8 mouse cellular contexts compared by ENCODE assay signal in genomic region chr17:71551350-71551749, GRCm38 (mm10). TPM values are rescaled to one million over a fixed set of nuclear protein-coding genes. Genes with fewer than 3 reads are reported as not detected.
DNase-seq lines count a peak whose midpoint lies in the region; ATAC-seq and TF ChIP-seq lines count a peak whose summit lies in the region.

No protein-coding gene starts in this region.

- peak overlapping the region; percentile 100 for H3K4me2 ChIP-seq in heart, postnatal 0 days (ENCODE audit: low read depth, low read length)
- H3K4me2 ChIP-seq in hindbrain, embryonic 11.5 days (replicated peaks; ENCODE audit: low read depth, low read length): peak overlapping the region; percentile 98
- peak overlapping the region; percentile 98 for H3K4me2 ChIP-seq in midbrain, embryonic 12.5 days (replicated peaks)

- DNase-seq in heart, postnatal 0 days (ENCODE audit: low spot score): no peak
- no peak for DNase-seq in heart, adult 18-20 months
- DNase-seq in MEL-GATA-1-ER (ENCODE audit: extremely low read depth, low read depth): peak; percentile 45
- DNase-seq in hindbrain, embryonic 11.5 days (ENCODE audit: low spot score): no peak
- DNase-seq in layer of hippocampus, postnatal 25 days (ENCODE audit: extremely low spot score in 1 of 2, low spot score in 1 of 2): no peak
- no peak for DNase-seq in cerebellum, adult 8-10 months
- DNase-seq in layer of hippocampus, postnatal 36 days: no peak

- no peak for TF ChIP-seq CTCF in heart, postnatal 0 days (IDR thresholded peaks at IDR 0.05; ENCODE audit: low read depth)

- H3K36me3 ChIP-seq in heart, postnatal 0 days (replicated peaks; ENCODE audit: control insufficient read depth, insufficient read depth, low read length): no peaks in the 10 kb centered on the region
- no peaks in the 10 kb centered on the region for H3K36me3 ChIP-seq in hindbrain, embryonic 11.5 days (ENCODE audit: control insufficient read depth, insufficient read depth, low read length)
- no peaks in the 10 kb centered on the region for H3K36me3 ChIP-seq in midbrain, embryonic 12.5 days

- WGBS in heart, postnatal 0 days: 6% methylated on average over 6 of the region's 6 CpGs
- 8% methylated on average over 6 of the region's 6 CpGs for WGBS in hindbrain, embryonic 11.5 days
- 12% methylated on average over 4 of the region's 6 CpGs for WGBS in midbrain, embryonic 12.5 days

- no peaks in the 10 kb centered on the region for H3K9me3 ChIP-seq in heart, postnatal 0 days (replicated peaks; ENCODE audit: control insufficient read depth, low read length)
- H3K9me3 ChIP-seq in hindbrain, embryonic 11.5 days (ENCODE audit: control insufficient read depth, low read length): no peaks in the 10 kb centered on the region
- H3K9me3 ChIP-seq in midbrain, embryonic 12.5 days: no peaks in the 10 kb centered on the region

- peak overlapping the region; percentile 74 for H3K4me3 ChIP-seq in heart, postnatal 0 days (ENCODE audit: low read depth, low read length)
- peak overlapping the region; percentile 66 for H3K4me3 ChIP-seq in hindbrain, embryonic 11.5 days (ENCODE audit: low read depth, low read length)
- H3K4me3 ChIP-seq in midbrain, embryonic 12.5 days: peak overlapping the region; percentile 68

- TF ChIP-seq EP300 in heart, postnatal 0 days (IDR thresholded peaks at IDR 0.05; ENCODE audit: low read depth): no peak

- no peak overlapping the region for H3K27ac ChIP-seq in heart, postnatal 0 days (ENCODE audit: low read depth)
- H3K27ac ChIP-seq in hindbrain, embryonic 11.5 days (ENCODE audit: low read depth, low read length): no peak overlapping the region
- no peak overlapping the region for H3K27ac ChIP-seq in midbrain, embryonic 12.5 days (replicated peaks)

- H3K27me3 ChIP-seq in heart, postnatal 0 days (ENCODE audit: control insufficient read depth, insufficient read depth, low read length): peaks cover 17% of the 10 kb centered on the region; the same call in 1 of the 2 replicates
- H3K27me3 ChIP-seq in hindbrain, embryonic 11.5 days (ENCODE audit: control insufficient read depth, insufficient read depth, low read length): peaks cover 11% of the 10 kb centered on the region; the same call in 1 of the 2 replicates
- peaks cover 34% of the 10 kb centered on the region for H3K27me3 ChIP-seq in midbrain, embryonic 12.5 days

- ATAC-seq in heart, postnatal 0 days (ENCODE audit: insufficient read depth, low read depth): no peak
- ATAC-seq in hindbrain, embryonic 11.5 days (ENCODE audit: low FRiP score): no peak; the same call in 1 of the 2 replicates
- ATAC-seq in midbrain, embryonic 12.5 days (ENCODE audit: low FRiP score, low read depth): peak; percentile 17; the same call in 1 of the 2 replicates

- H3K9ac ChIP-seq in heart, postnatal 0 days (replicated peaks; ENCODE audit: low read depth, low read length): peak overlapping the region; percentile 57; the same call in 1 of the 2 replicates
- H3K9ac ChIP-seq in hindbrain, embryonic 11.5 days (ENCODE audit: low read depth, low read length): peak overlapping the region; percentile 83
- peak overlapping the region; percentile 66 for H3K9ac ChIP-seq in midbrain, embryonic 12.5 days (replicated peaks)

- peaks cover 5% of the 10 kb centered on the region; the same call in 1 of the 2 replicates for H3K4me1 ChIP-seq in heart, postnatal 0 days (ENCODE audit: control insufficient read depth, insufficient read depth)
- no peaks in the 10 kb centered on the region; the same call in 1 of the 2 replicates for H3K4me1 ChIP-seq in hindbrain, embryonic 11.5 days (replicated peaks; ENCODE audit: control insufficient read depth, insufficient read depth, low read length)
- H3K4me1 ChIP-seq in midbrain, embryonic 12.5 days: peaks cover 10% of the 10 kb centered on the region

RNA-seq across cellular contexts. Expression of gene Spdya, which starts 0.5 kb away (rescaled TPM):
- not detected in 2 replicates for total RNA-seq in heart, postnatal 0 days (2014; rRNA removed; ENCODE audit: low replicate concordance)
- 0.27 and 0.32 TPM in 2 replicates for polyA plus RNA-seq in heart, postnatal 0 days (2015; fragmentation: Nextera tagmentation; extraction: Ambion mirVana)
- total RNA-seq in heart, adult 18-20 months (2021): under 1 TPM in 1 of 2 experiments, not detected in 1; 0.18 TPM
- 1.0 and 1.5 TPM in 2 replicates for polyA plus RNA-seq in hindbrain, embryonic 11.5 days (2014; fragmentation: Nextera tagmentation; extraction: Ambion mirVana)
- 1.1 and 2.0 TPM in 2 replicates for polyA plus RNA-seq in midbrain, embryonic 12.5 days (2016; fragmentation: Nextera tagmentation; extraction: Ambion mirVana)
- total RNA-seq in layer of hippocampus, postnatal 25 days (2021): 1 to 10 TPM in 1 of 2 experiments, under 1 TPM in 1; 0.75 to 1.1 TPM
- 1 to 10 TPM; 1.2 to 1.3 TPM for total RNA-seq in layer of hippocampus, postnatal 36 days (2021)

RNA-seq across cellular contexts. Expression of gene Ndc80, which starts 24.7 kb away (rescaled TPM):
- total RNA-seq in heart, postnatal 0 days (2014; rRNA removed; ENCODE audit: low replicate concordance): 6.4 and 8.3 TPM in 2 replicates
- 9.9 and 11.6 TPM in 2 replicates for polyA plus RNA-seq in heart, postnatal 0 days (2015; fragmentation: Nextera tagmentation; extraction: Ambion mirVana)
- total RNA-seq in heart, adult 18-20 months (2021): under 1 TPM; 0.45 to 0.75 TPM
- polyA plus RNA-seq in hindbrain, embryonic 11.5 days (2014; fragmentation: Nextera tagmentation; extraction: Ambion mirVana): 50.8 and 54.8 TPM in 2 replicates
- polyA plus RNA-seq in midbrain, embryonic 12.5 days (2016; fragmentation: Nextera tagmentation; extraction: Ambion mirVana): 44.7 and 46.0 TPM in 2 replicates
- under 1 TPM; 0.38 to 0.69 TPM for total RNA-seq in layer of hippocampus, postnatal 25 days (2021)
- under 1 TPM; 0.53 to 0.55 TPM for total RNA-seq in layer of hippocampus, postnatal 36 days (2021)
